Mouse (Mus musculus) heart, embryonic 14.5 days (tissue): Measurements from ENCODE around the gene C2cd4c. TPM values are rescaled to one million over a fixed set of nuclear protein-coding genes. Genes with fewer than 3 reads are reported as not detected.

Source experiments
- ATAC-seq: fragments of 200-750 bp; cut with Nextera tagmentation; 2 replicates; pipeline ENCODE4 v1.8.0; 2017; ENCODE audit warnings: low read depth, moderate TSS enrichment; ENCODE audit not compliant: insufficient number of reproducible peaks, insufficient read depth, low FRiP score
- H3K27ac ChIP-seq, 2 experiments: fragments of 200-500 bp in 1 of 2; fragments of 300-500 bp in 1 of 2; sonication (generic) in 1 of 2; replicated peaks in 1 of 2; 2 replicates each; pipeline ENCODE4 v1.5.1; 2012 to 2014; ENCODE audit warnings: low read depth in 2 of 2, low read length in 2 of 2, control low read depth in 1 of 2, mild to moderate bottlenecking in 1 of 2, mixed read lengths in 1 of 2; ENCODE audit not compliant: control insufficient read depth in 1 of 2, insufficient read depth in 1 of 2
- H3K27me3 ChIP-seq: fragments of 300-500 bp; sonication (generic); 2 replicates; pipeline ENCODE4 v1.6.1; 2014; ENCODE audit warnings: mild to moderate bottlenecking, low read length, control low read depth; ENCODE audit not compliant: control insufficient read depth, insufficient read depth
- H3K36me3 ChIP-seq: fragments of 300-500 bp; sonication (generic); 2 replicates; pipeline ENCODE4 v1.6.1; 2014; ENCODE audit warnings: mild to moderate bottlenecking, control low read depth, low read length, mixed read lengths; ENCODE audit not compliant: control insufficient read depth, insufficient read depth
- H3K4me1 ChIP-seq, 2 experiments: fragments of 200-500 bp in 1 of 2; fragments of 300-500 bp in 1 of 2; sonication (generic) in 1 of 2; 2 replicates each; pipeline ENCODE4 v1.6.1; 2012 to 2014; ENCODE audit warnings: low read length in 2 of 2, control low read depth in 1 of 2, mixed read lengths in 1 of 2; ENCODE audit not compliant: control insufficient read depth in 2 of 2, insufficient read depth in 2 of 2
- H3K4me2 ChIP-seq: fragments of 300-500 bp; sonication (generic); 2 replicates; pipeline ENCODE4 v1.6.1; 2014; ENCODE audit warnings: mild to moderate bottlenecking, low read length
- H3K4me3 ChIP-seq, 2 experiments: fragments of 200-500 bp in 1 of 2; fragments of 300-500 bp in 1 of 2; sonication (generic) in 1 of 2; 2 replicates each; pipeline ENCODE4 v1.5.1; 2012 to 2014; ENCODE audit warnings: low read length in 2 of 2, mild to moderate bottlenecking in 2 of 2, control low read depth in 1 of 2, low read depth in 1 of 2, moderate library complexity in 1 of 2; ENCODE audit not compliant: control insufficient read depth in 1 of 2, insufficient read depth in 1 of 2
- H3K9ac ChIP-seq: fragments of 300-500 bp; sonication (generic); 2 replicates; pipeline ENCODE4 v1.6.1; 2014; ENCODE audit warnings: mild to moderate bottlenecking, low read length
- H3K9me3 ChIP-seq: fragments of 300-500 bp; sonication (generic); 2 replicates; pipeline ENCODE4 v1.6.1; 2016; ENCODE audit warnings: low read length, control low read depth; ENCODE audit not compliant: control insufficient read depth
- WGBS: fragments of 180-500 bp; shearing (Covaris S2); extraction: QIAGEN DNeasy Blood & Tissue Kit; methylation state at CpG from one replicate; pipeline ENCODE4 v1.1.7; 2014; 5-methylcytosine and 5-hydroxymethylcytosine counted together
- polyA plus RNA-seq: library from polyadenylated mRNA; unstranded; fragments of >200 nt; fragmentation: Nextera tagmentation; extraction: Ambion mirVana; gene quantifications from 2 replicates; pipeline ENCODE4 v1.2.1, GENCODE M21; 2014

The C2cd4c gene
- polyA plus RNA-seq, 1 experiment from 2014 or later = not detected

- peaks cover 43% of the 10 kb centered on the region for H3K27me3 ChIP-seq
- 27% methylated on average over 5 of the region's 5 CpGs for WGBS
- no peak overlapping the region for H3K4me3 ChIP-seq
- no peaks in the 10 kb centered on the region for H3K36me3 ChIP-seq
- H3K4me2 ChIP-seq = no peak overlapping the region
- H3K27ac ChIP-seq = no peak overlapping the region
- H3K4me1 ChIP-seq = peaks cover 9 to 15% of the 10 kb centered on the region in 2 experiments; a peak in 3 of 4 replicates
- no peak for ATAC-seq
- H3K9ac ChIP-seq = no peak overlapping the region
- no peaks in the 10 kb centered on the region for H3K9me3 ChIP-seq
These were observed 2.5 kb downstream of the C2cd4c start for GRCm38 (mm10) chr10:79611296-79611695.

DNA sequence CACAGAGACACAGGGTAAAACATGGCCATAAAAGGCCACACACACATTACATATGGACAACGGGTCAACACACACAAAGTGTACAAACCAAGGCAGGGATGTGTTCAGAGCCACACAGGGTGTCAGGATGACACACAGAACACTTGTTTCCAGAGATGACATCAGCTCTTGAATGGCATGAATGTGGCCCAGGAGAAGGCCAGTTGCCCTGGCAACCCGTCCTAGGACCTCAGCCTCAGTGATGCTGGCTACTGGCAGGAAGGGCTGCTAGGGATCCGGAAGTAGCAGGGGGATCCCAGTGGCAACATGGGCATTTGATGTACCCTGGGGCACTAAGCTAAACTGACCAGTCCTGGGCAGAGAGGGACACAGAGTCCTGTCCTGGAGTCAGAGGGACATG lies 4.5 kb downstream of the C2cd4c start:
- ATAC-seq = no peak
- Histone ChIP-seq H3K4me1 (peaks cover 9 to 15% of the 10 kb centered on the region in 2 experiments; a peak in 3 of 4 replicates), H3K4me2 (no peak overlapping the region), H3K36me3 (no peaks in the 10 kb centered on the region), H3K9ac (no peak overlapping the region), H3K4me3 (no peak overlapping the region), H3K9me3 (no peaks in the 10 kb centered on the region), H3K27me3 (peaks cover 38% of the 10 kb centered on the region), H3K27ac (no peak overlapping the region)
- WGBS = 73% methylated on average over 3 of the region's 3 CpGs

DNA sequence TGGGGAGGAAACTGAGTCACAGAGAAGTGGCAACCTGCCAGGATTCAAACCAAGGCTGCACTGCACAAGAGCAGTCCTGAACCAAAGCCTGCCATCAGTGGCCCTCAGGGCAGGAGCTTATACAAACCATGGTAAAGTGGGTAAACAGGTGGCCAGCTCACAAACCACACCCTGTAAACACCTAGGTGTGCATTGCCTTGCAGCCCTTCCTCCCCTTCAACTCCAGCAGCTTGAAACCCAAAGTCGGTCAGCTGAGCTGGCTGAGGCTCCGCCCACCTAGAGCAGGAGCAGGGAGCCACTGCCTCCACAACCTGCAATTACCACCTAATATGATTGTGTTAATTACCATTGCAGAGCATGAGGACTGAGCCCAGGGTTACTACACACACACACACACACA lies 5.9 kb downstream of the C2cd4c start:
- Histone ChIP-seq H3K27me3 (peaks cover 26% of the 10 kb centered on the region), H3K36me3 (no peaks in the 10 kb centered on the region), H3K27ac (no peak overlapping the region), H3K4me1 (peaks cover 7 to 10% of the 10 kb centered on the region in 2 experiments; a peak in 3 of 4 replicates), H3K9ac (no peak overlapping the region), H3K9me3 (no peaks in the 10 kb centered on the region), H3K4me3 (no peak overlapping the region), H3K4me2 (no peak overlapping the region)
- no peak for ATAC-seq
- 33% methylated on average over 2 of the region's 2 CpGs for WGBS

GRCm38 (mm10) chr10:79606537-79606936 lies 7.3 kb downstream of the C2cd4c start:
- Histone ChIP-seq H3K36me3 (no peaks in the 10 kb centered on the region), H3K4me3 (no peak overlapping the region), H3K27me3 (peaks cover 13% of the 10 kb centered on the region; the same call in 1 of the 2 replicates), H3K4me2 (no peak overlapping the region), H3K9ac (no peak overlapping the region), H3K4me1 (no peaks in the 10 kb centered on the region), H3K9me3 (no peaks in the 10 kb centered on the region), H3K27ac (no peak overlapping the region)
- no peak for ATAC-seq
- 48% methylated on average over 4 of the region's 4 CpGs for WGBS

GRCm38 (mm10) chr10:79597936-79598230 lies 15.9 kb downstream of the C2cd4c start:
- H3K27ac ChIP-seq = no peak overlapping the region
- no peaks in the 10 kb centered on the region for H3K36me3 ChIP-seq
- ATAC-seq = no peak
- no peaks in the 10 kb centered on the region for H3K9me3 ChIP-seq
- no peak overlapping the region for H3K4me3 ChIP-seq
- H3K4me1 ChIP-seq = no peaks in the 10 kb centered on the region
- H3K9ac ChIP-seq = no peak overlapping the region
- H3K27me3 ChIP-seq = peaks cover 19% of the 10 kb centered on the region
- WGBS = 65% methylated on average over 4 of the region's 4 CpGs
- no peak overlapping the region for H3K4me2 ChIP-seq

DNA sequence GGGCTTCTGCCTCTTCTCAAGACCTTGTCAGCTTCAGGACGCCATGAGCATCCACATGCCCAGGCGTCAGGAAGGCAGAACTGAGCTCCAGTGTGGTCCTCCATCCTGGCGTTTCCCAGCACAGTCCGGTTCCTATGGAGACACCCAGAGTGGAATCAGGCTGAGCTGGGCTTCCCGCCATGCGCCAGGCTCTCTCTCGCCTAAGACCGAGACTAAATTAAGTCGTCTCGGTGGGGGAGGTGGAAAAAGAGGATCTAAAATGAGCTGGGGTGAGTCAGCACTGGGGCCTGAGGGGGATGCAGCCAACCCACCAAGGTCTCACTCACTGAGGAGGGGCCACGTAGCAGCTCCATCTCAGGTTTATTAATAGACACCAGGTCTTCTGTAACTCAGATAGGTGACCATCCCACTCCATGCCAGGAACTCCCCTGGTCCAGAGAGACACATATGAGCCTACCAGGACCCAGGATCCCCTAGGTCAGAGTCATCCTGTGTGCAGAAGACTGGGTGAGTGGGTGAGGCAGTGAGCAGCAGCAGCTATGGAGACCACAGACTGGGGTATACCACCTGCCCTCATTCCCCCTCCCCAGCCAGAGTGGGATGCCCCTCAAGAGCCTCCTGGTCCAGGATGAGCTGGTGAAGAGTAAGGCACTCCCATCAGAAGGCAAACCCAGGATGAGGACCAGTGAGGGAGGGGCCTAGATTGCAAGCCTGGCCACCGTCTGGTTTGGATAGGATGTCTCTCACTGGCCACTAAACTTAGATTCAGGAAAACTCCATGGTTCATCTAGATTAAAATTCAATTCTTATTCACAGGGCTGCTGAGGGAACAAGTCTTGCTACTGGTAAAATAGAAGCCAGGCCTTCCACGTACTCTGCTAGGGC lies 16.5 kb downstream of the C2cd4c start:
- no peak overlapping the region for H3K4me2 ChIP-seq
- no peak overlapping the region for H3K9ac ChIP-seq
- WGBS = 28% methylated on average over 13 of the region's 13 CpGs
- peaks cover 19% of the 10 kb centered on the region for H3K27me3 ChIP-seq
- no peaks in the 10 kb centered on the region for H3K4me1 ChIP-seq
- no peak overlapping the region for H3K27ac ChIP-seq
- H3K9me3 ChIP-seq = no peaks in the 10 kb centered on the region
- H3K4me3 ChIP-seq = no peak overlapping the region
- ATAC-seq = no peak
- H3K36me3 ChIP-seq = no peaks in the 10 kb centered on the region

GRCm38 (mm10) chr10:79595590-79595929 lies 18.3 kb downstream of the C2cd4c start:
- ATAC-seq = no peak
- Histone ChIP-seq H3K27ac (no peak overlapping the region), H3K4me1 (no peaks in the 10 kb centered on the region), H3K9ac (no peak overlapping the region), H3K4me3 (no peak overlapping the region), H3K27me3 (peaks cover 19% of the 10 kb centered on the region), H3K36me3 (no peaks in the 10 kb centered on the region), H3K9me3 (no peaks in the 10 kb centered on the region), H3K4me2 (no peak overlapping the region)
- 53% methylated on average over 8 of the region's 8 CpGs for WGBS
